Mouse (Mus musculus) ES-E14 (cell line): ENCODE results near the gene Hs3st3a1. TPM values are rescaled to one million over a fixed set of nuclear protein-coding genes. Genes with fewer than 3 reads are reported as not detected.

ENCODE experiments used
- DNase-seq: peaks from one replicate; pipeline ENCODE4 v3.0.0-alpha.2; 2013; ENCODE audit warnings: low read depth, low spot score
- H3K27ac ChIP-seq: 2 replicates; pipeline ENCODE4 v1.5.1; 2012; ENCODE audit warnings: low read depth, mild to moderate bottlenecking, low read length, moderate library complexity, mixed read lengths; ENCODE audit not compliant: poor library complexity, insufficient read depth, severe bottlenecking
- H3K36me3 ChIP-seq: 2 replicates; pipeline ENCODE4 v1.6.1; 2012; ENCODE audit warnings: mild to moderate bottlenecking, low read length, moderate library complexity, mixed read lengths; ENCODE audit not compliant: control insufficient read depth, poor library complexity, insufficient read depth, severe bottlenecking
- H3K4me1 ChIP-seq, 2 experiments: fragments of 150-350 bp in 1 of 2; sonication (generic) in 1 of 2; 2 replicates each; pipeline ENCODE4 v1.6.1; 2012; ENCODE audit warnings: low read length in 2 of 2, mild to moderate bottlenecking in 1 of 2, mixed read lengths in 1 of 2; ENCODE audit not compliant: control insufficient read depth in 2 of 2, insufficient read depth in 2 of 2, poor library complexity in 1 of 2
- H3K4me3 ChIP-seq, 2 experiments: fragments of 150-350 bp in 1 of 2; sonication (generic) in 1 of 2; 2 replicates each; pipeline ENCODE4 v1.5.1; 2012; ENCODE audit warnings: low read length in 2 of 2, low read depth in 1 of 2, mild to moderate bottlenecking in 1 of 2, mixed read lengths in 1 of 2; ENCODE audit not compliant: insufficient read depth in 1 of 2, poor library complexity in 1 of 2, severe bottlenecking in 1 of 2
- H3K9ac ChIP-seq: 2 replicates; pipeline ENCODE4 v1.6.1; 2012; ENCODE audit warnings: low read depth, mild to moderate bottlenecking, low read length, mixed read lengths; ENCODE audit not compliant: poor library complexity, insufficient read depth, severe bottlenecking
- H3K9me3 ChIP-seq: fragments of 150-350 bp; sonication (generic); 2 replicates; pipeline ENCODE4 v1.6.1; 2012; ENCODE audit warnings: low read depth, mild to moderate bottlenecking, low read length; ENCODE audit not compliant: control insufficient read depth, insufficient read depth
- CHD2 ChIP-seq: IDR thresholded peaks from 2 replicates; pipeline ENCODE4 v1.6.1; 2014; ENCODE audit warnings: mild to moderate bottlenecking, low read depth, low read length, inconsistent platforms
- HCFC1 ChIP-seq: IDR thresholded peaks from 2 replicates; pipeline ENCODE4 v1.6.1; 2012; ENCODE audit warnings: low read length, inconsistent platforms, borderline replicate concordance; ENCODE audit not compliant: insufficient read depth
- MAFK ChIP-seq: IDR thresholded peaks from 2 replicates; pipeline ENCODE4 v1.6.1; 2014; ENCODE audit warnings: mild to moderate bottlenecking, low read depth, low read length, inconsistent platforms; ENCODE audit not compliant: insufficient read depth
- ZC3H11A ChIP-seq: IDR thresholded peaks from 2 replicates; pipeline ENCODE4 v1.6.1; 2012; ENCODE audit warnings: low read depth, mild to moderate bottlenecking, inconsistent platforms, low read length, borderline replicate concordance
- ZNF384 ChIP-seq: IDR thresholded peaks from 2 replicates; pipeline ENCODE4 v1.6.1; 2012; ENCODE audit warnings: low read depth, low read length, inconsistent platforms
- in situ Hi-C, 2 experiments: fragments of 600-800 bp; cut with MboI; formaldehyde crosslinking; loops; one replicate each; pipeline ENCODE4 v1.15.1; 2025; ENCODE audit warnings: low sequenced_read_pairs in 2 of 2, inconsistent platforms in 1 of 2; ENCODE audit not compliant: unreplicated experiment in 2 of 2
- total RNA-seq: library from RNA; depleted of rRNA; stranded (reverse); fragments of 300-350 nt; gene quantifications from 2 replicates; pipeline ENCODE4 v1.2.3, GENCODE M21; 2012

Gene Hs3st3a1
- total RNA-seq, 1 experiment, result 0.22 TPM

- Histone ChIP-seq H3K36me3 (no peaks in the 10 kb centered on the region), H3K27ac (no peak overlapping the region), H3K9me3 (no peaks in the 10 kb centered on the region), H3K4me1 (no peaks in the 10 kb centered on the region), H3K9ac (no peak overlapping the region), H3K4me3 (no peak overlapping the region)
- in situ Hi-C loops, result loop anchor here in 1 of 2 experiments (25.0 kb wide), 1 partner anchor 530 kb away; the partner anchor contains the start of gene Hs3st3b1
- TF ChIP-seq HCFC1 (no peak), CHD2 (no peak), ZNF384 (no peak), MAFK (no peak)
- no peak for DNase-seq
These were observed 7.6 kb downstream of the Hs3st3a1 start for GRCm38 (mm10) chr11:64442701-64443100.

GRCm38 (mm10) chr11:64445227-64445626 is 10.1 kb downstream of the Hs3st3a1 start:
- Histone ChIP-seq H3K27ac (no peak overlapping the region), H3K9me3 (no peaks in the 10 kb centered on the region), H3K4me3 (no peak overlapping the region), H3K9ac (no peak overlapping the region), H3K36me3 (no peaks in the 10 kb centered on the region), H3K4me1 (no peaks in the 10 kb centered on the region)
- in situ Hi-C loops, result loop anchor here in 1 of 2 experiments (25.0 kb wide), 1 partner anchor 533 kb away; the partner anchor contains the start of gene Hs3st3b1
- no peak for DNase-seq
- TF ChIP-seq ZC3H11A, result no peak
- TF ChIP-seq CHD2, result no peak
- TF ChIP-seq ZNF384, result no peak
- TF ChIP-seq MAFK, result no peak
- TF ChIP-seq HCFC1, result no peak

GRCm38 (mm10) chr11:64448586-64449315 is 13.6 kb downstream of the Hs3st3a1 start:
- H3K4me3 ChIP-seq, result no peak overlapping the region
- no peaks in the 10 kb centered on the region for H3K4me1 ChIP-seq
- no peak overlapping the region for H3K27ac ChIP-seq
- no peak overlapping the region for H3K9ac ChIP-seq
- H3K9me3 ChIP-seq, result no peaks in the 10 kb centered on the region
- no peak for DNase-seq
- in situ Hi-C loops, result loop anchor here in 1 of 2 experiments (25.0 kb wide), 1 partner anchor 536 kb away; the partner anchor contains the start of gene Hs3st3b1
- no peaks in the 10 kb centered on the region for H3K36me3 ChIP-seq
- TF ChIP-seq ZC3H11A, result no peak
- TF ChIP-seq HCFC1, result no peak
- TF ChIP-seq CHD2, result no peak
- TF ChIP-seq MAFK, result no peak
- no peak for TF ChIP-seq ZNF384

GRCm38 (mm10) chr11:64461746-64462145 is 26.6 kb downstream of the Hs3st3a1 start:
- H3K9ac ChIP-seq, result no peak overlapping the region
- in situ Hi-C loops, result no loop called here
- no peak overlapping the region for H3K4me3 ChIP-seq
- no peak overlapping the region for H3K27ac ChIP-seq
- no peak for DNase-seq
- no peaks in the 10 kb centered on the region for H3K9me3 ChIP-seq
- H3K4me1 ChIP-seq, result no peaks in the 10 kb centered on the region
- TF ChIP-seq CHD2, result no peak
- no peak for TF ChIP-seq MAFK
- TF ChIP-seq ZC3H11A, result no peak
- no peak for TF ChIP-seq ZNF384
- TF ChIP-seq HCFC1, result no peak
- no peaks in the 10 kb centered on the region for H3K36me3 ChIP-seq
